Mouse (Mus musculus) MEL (cell line): ENCODE data around the gene Top1.

ENCODE experiments used
- CTCF ChIP-seq, 3 experiments: IDR thresholded peaks in 2 of 3; conservative IDR thresholded peaks in 1 of 3; 2 replicates each; pipeline ENCODE4 v1.5.1; 2011 to 2012; ENCODE audit warnings: low read length in 3 of 3, low read depth in 2 of 3, mild to moderate bottlenecking in 2 of 3, improper control_type of control experiment in 1 of 3, inconsistent platforms in 1 of 3, mixed read lengths in 1 of 3, moderate library complexity in 1 of 3; ENCODE audit not compliant: control insufficient read depth in 1 of 3, insufficient read depth in 1 of 3, poor library complexity in 1 of 3, severe bottlenecking in 1 of 3
- MAFK ChIP-seq: IDR thresholded peaks from 2 replicates; pipeline ENCODE4 v1.6.1; 2011; ENCODE audit warnings: low read depth, mild to moderate bottlenecking, low read length, improper control_type of control experiment, borderline replicate concordance
- POLR2A ChIP-seq, 2 experiments: IDR thresholded peaks; 2 replicates each; pipeline ENCODE4 v1.6.1; 2011 to 2012; ENCODE audit warnings: low read length in 2 of 2, mild to moderate bottlenecking in 2 of 2, control low read depth in 1 of 2, improper control_type of control experiment in 1 of 2, low read depth in 1 of 2, moderate library complexity in 1 of 2; ENCODE audit not compliant: control insufficient read depth in 1 of 2, insufficient read depth in 1 of 2, poor library complexity in 1 of 2
- POLR2AphosphoS2 ChIP-seq: IDR thresholded peaks from 2 replicates; pipeline ENCODE4 v1.6.1; 2011; ENCODE audit warnings: low read length, improper control_type of control experiment
- UBTF ChIP-seq: IDR thresholded peaks from 2 replicates; pipeline ENCODE4 v1.6.1; 2012; ENCODE audit warnings: low read depth, mild to moderate bottlenecking, inconsistent platforms, low read length, improper control_type of control experiment, moderate library complexity, borderline replicate concordance; ENCODE audit not compliant: insufficient read depth

- TF ChIP-seq CTCF (IDR thresholded peaks at IDR 0.05 in 2 of 3, conservative IDR thresholded peaks at IDR 0.05 in 1 of 3; ENCODE audit: control insufficient read depth in 1 of 3, insufficient read depth in 1 of 3, low read depth in 2 of 3, low read length in 3 of 3, poor library complexity in 1 of 3, severe bottlenecking in 1 of 3) (no peak), MAFK (no peak), POLR2AphosphoS2 (no peak), UBTF (no peak), POLR2A (IDR thresholded peaks at IDR 0.05; ENCODE audit: control insufficient read depth in 1 of 2, insufficient read depth in 1 of 2, low read depth in 1 of 2, low read length in 2 of 2, poor library complexity in 1 of 2) (no peak)
Observed at GRCm38 (mm10) chr2:160729436-160729835, 83.7 kb downstream of the Top1 start.
